Mouse (Mus musculus): ENCODE results near the gene Itgal. TPM values are rescaled to one million over a fixed set of nuclear protein-coding genes. Genes with fewer than 3 reads are reported as not detected.

Itgal gene
- polyA plus RNA-seq, 1 experiment from 2014 or later: 0.29 TPM

- Histone ChIP-seq H3K4me2 (ENCODE audit: low read depth, low read length, severe bottlenecking) (no peak overlapping the region), H3K9ac (ENCODE audit: low read length) (no peak overlapping the region), H3K27me3 (ENCODE audit: control insufficient read depth, insufficient read depth, low read length) (no peaks in the 10 kb centered on the region), H3K36me3 (ENCODE audit: control insufficient read depth, insufficient read depth, low read length) (no peaks in the 10 kb centered on the region), H3K4me3 (ENCODE audit: low read depth, low read length) (no peak overlapping the region), H3K9me3 (ENCODE audit: control insufficient read depth, low read length) (no peaks in the 10 kb centered on the region), H3K27ac (ENCODE audit: low read depth, low read length) (no peak overlapping the region), H3K4me1 (replicated peaks; ENCODE audit: control insufficient read depth, insufficient read depth, low read length) (no peaks in the 10 kb centered on the region)
- DNase-seq (ENCODE audit: low spot score): no peak
- no peak for ATAC-seq (replicated peaks; ENCODE audit: low FRiP score)
- 77% methylated on average over 4 of the region's 4 CpGs for WGBS
Measured at GRCm38 (mm10) chr7:127321106-127321505, 25.0 kb downstream of the Itgal start.

- DNase-seq (ENCODE audit: low spot score) (no peak), ATAC-seq (replicated peaks; ENCODE audit: low FRiP score) (no peak)
- H3K4me2 ChIP-seq (ENCODE audit: low read depth, low read length, severe bottlenecking): no peak overlapping the region
- no peaks in the 10 kb centered on the region for H3K4me1 ChIP-seq (replicated peaks; ENCODE audit: control insufficient read depth, insufficient read depth, low read length)
- no peak overlapping the region for H3K4me3 ChIP-seq (ENCODE audit: low read depth, low read length)
- no peak overlapping the region for H3K9ac ChIP-seq (ENCODE audit: low read length)
- H3K27me3 ChIP-seq (ENCODE audit: control insufficient read depth, insufficient read depth, low read length): no peaks in the 10 kb centered on the region
- no peaks in the 10 kb centered on the region for H3K9me3 ChIP-seq (ENCODE audit: control insufficient read depth, low read length)
- no peak overlapping the region for H3K27ac ChIP-seq (ENCODE audit: low read depth, low read length)
- no peaks in the 10 kb centered on the region for H3K36me3 ChIP-seq (ENCODE audit: control insufficient read depth, insufficient read depth, low read length)
- WGBS: 41% methylated on average over 5 of the region's 5 CpGs
Measured at GRCm38 (mm10) chr7:127322085-127322484, 26.0 kb downstream of the Itgal start.

- Histone ChIP-seq H3K27ac (ENCODE audit: low read depth, low read length) (no peak overlapping the region), H3K9me3 (ENCODE audit: control insufficient read depth, low read length) (no peaks in the 10 kb centered on the region)
- ATAC-seq (replicated peaks; ENCODE audit: low FRiP score): no peak
Measured at GRCm38 (mm10) chr7:127324944-127325343, 28.9 kb downstream of the Itgal start.

GRCm38 (mm10) chr7:127325550-127325949 is 29.5 kb downstream of the Itgal start:
- Histone ChIP-seq H3K27ac (ENCODE audit: low read depth, low read length) (no peak overlapping the region), H3K9me3 (ENCODE audit: control insufficient read depth, low read length) (no peaks in the 10 kb centered on the region), H3K27me3 (ENCODE audit: control insufficient read depth, insufficient read depth, low read length) (no peaks in the 10 kb centered on the region), H3K9ac (ENCODE audit: low read length) (no peak overlapping the region), H3K4me1 (replicated peaks; ENCODE audit: control insufficient read depth, insufficient read depth, low read length) (no peaks in the 10 kb centered on the region), H3K4me2 (ENCODE audit: low read depth, low read length, severe bottlenecking) (no peak overlapping the region), H3K4me3 (ENCODE audit: low read depth, low read length) (no peak overlapping the region), H3K36me3 (ENCODE audit: control insufficient read depth, insufficient read depth, low read length) (no peaks in the 10 kb centered on the region)
- ATAC-seq (replicated peaks; ENCODE audit: low FRiP score): no peak
- no peak for DNase-seq (ENCODE audit: low spot score)
- WGBS: 87% methylated on average over 8 of the region's 8 CpGs

More at GRCm38 (mm10) chr7:127324944-127325343, 28.9 kb downstream of the Itgal start:
- Histone ChIP-seq H3K4me3 (ENCODE audit: low read depth, low read length) (no peak overlapping the region), H3K9ac (ENCODE audit: low read length) (no peak overlapping the region), H3K4me2 (ENCODE audit: low read depth, low read length, severe bottlenecking) (no peak overlapping the region), H3K36me3 (ENCODE audit: control insufficient read depth, insufficient read depth, low read length) (no peaks in the 10 kb centered on the region), H3K4me1 (replicated peaks; ENCODE audit: control insufficient read depth, insufficient read depth, low read length) (no peaks in the 10 kb centered on the region), H3K27me3 (ENCODE audit: control insufficient read depth, insufficient read depth, low read length) (no peaks in the 10 kb centered on the region)
- DNase-seq (ENCODE audit: low spot score): no peak
- 87% methylated on average over 7 of the region's 7 CpGs for WGBS

GRCm38 (mm10) chr7:127326685-127327084 is 30.6 kb downstream of the Itgal start:
- H3K4me2 ChIP-seq (ENCODE audit: low read depth, low read length, severe bottlenecking): no peak overlapping the region
- no peaks in the 10 kb centered on the region for H3K4me1 ChIP-seq (replicated peaks; ENCODE audit: control insufficient read depth, insufficient read depth, low read length)
- 68% methylated on average over 2 of the region's 2 CpGs for WGBS
- no peaks in the 10 kb centered on the region for H3K9me3 ChIP-seq (ENCODE audit: control insufficient read depth, low read length)
- no peaks in the 10 kb centered on the region for H3K36me3 ChIP-seq (ENCODE audit: control insufficient read depth, insufficient read depth, low read length)
- DNase-seq (ENCODE audit: low spot score): no peak
- no peak overlapping the region for H3K4me3 ChIP-seq (ENCODE audit: low read depth, low read length)
- H3K27ac ChIP-seq (ENCODE audit: low read depth, low read length): no peak overlapping the region
- ATAC-seq (replicated peaks; ENCODE audit: low FRiP score): no peak
- H3K27me3 ChIP-seq (ENCODE audit: control insufficient read depth, insufficient read depth, low read length): no peaks in the 10 kb centered on the region
- H3K9ac ChIP-seq (ENCODE audit: low read length): no peak overlapping the region

GRCm38 (mm10) chr7:127333240-127333639 is 37.2 kb downstream of the Itgal start:
- 84% methylated on average over 6 of the region's 6 CpGs for WGBS
- Histone ChIP-seq H3K27ac (ENCODE audit: low read depth, low read length) (no peak overlapping the region), H3K36me3 (ENCODE audit: control insufficient read depth, insufficient read depth, low read length) (no peaks in the 10 kb centered on the region), H3K9ac (ENCODE audit: low read length) (no peak overlapping the region), H3K4me1 (replicated peaks; ENCODE audit: control insufficient read depth, insufficient read depth, low read length) (no peaks in the 10 kb centered on the region), H3K9me3 (ENCODE audit: control insufficient read depth, low read length) (no peaks in the 10 kb centered on the region), H3K4me2 (ENCODE audit: low read depth, low read length, severe bottlenecking) (no peak overlapping the region), H3K4me3 (ENCODE audit: low read depth, low read length) (no peak overlapping the region), H3K27me3 (ENCODE audit: control insufficient read depth, insufficient read depth, low read length) (no peaks in the 10 kb centered on the region)
- no peak for DNase-seq (ENCODE audit: low spot score)
- no peak for ATAC-seq (replicated peaks; ENCODE audit: low FRiP score)

GRCm38 (mm10) chr7:127335604-127336003 is 39.5 kb downstream of the Itgal start:
- no peak overlapping the region for H3K4me2 ChIP-seq (ENCODE audit: low read depth, low read length, severe bottlenecking)
- 93% methylated on average over 4 of the region's 4 CpGs for WGBS
- H3K9ac ChIP-seq (ENCODE audit: low read length): no peak overlapping the region
- ATAC-seq (replicated peaks; ENCODE audit: low FRiP score): no peak
- no peak for DNase-seq (ENCODE audit: low spot score)
- no peaks in the 10 kb centered on the region for H3K36me3 ChIP-seq (ENCODE audit: control insufficient read depth, insufficient read depth, low read length)
- no peaks in the 10 kb centered on the region for H3K4me1 ChIP-seq (replicated peaks; ENCODE audit: control insufficient read depth, insufficient read depth, low read length)
- no peak overlapping the region for H3K27ac ChIP-seq (ENCODE audit: low read depth, low read length)
- H3K27me3 ChIP-seq (ENCODE audit: control insufficient read depth, insufficient read depth, low read length): no peaks in the 10 kb centered on the region
- H3K4me3 ChIP-seq (ENCODE audit: low read depth, low read length): no peak overlapping the region
- no peaks in the 10 kb centered on the region for H3K9me3 ChIP-seq (ENCODE audit: control insufficient read depth, low read length)

- DNase-seq (ENCODE audit: low spot score) (no peak), ATAC-seq (replicated peaks; ENCODE audit: low FRiP score) (no peak)
- 0 out of 2 replicates have a peak, but pooled peaks cover 2% of the 10 kb centered on the region for H3K36me3 ChIP-seq (ENCODE audit: control insufficient read depth, insufficient read depth, low read length)
- no peaks in the 10 kb centered on the region for H3K27me3 ChIP-seq (ENCODE audit: control insufficient read depth, insufficient read depth, low read length)
- WGBS: 79% methylated on average over 4 of the region's 4 CpGs
- H3K9ac ChIP-seq (ENCODE audit: low read length): no peak overlapping the region
- no peak overlapping the region for H3K4me3 ChIP-seq (ENCODE audit: low read depth, low read length)
- no peak overlapping the region for H3K27ac ChIP-seq (ENCODE audit: low read depth, low read length)
- no peaks in the 10 kb centered on the region for H3K4me1 ChIP-seq (replicated peaks; ENCODE audit: control insufficient read depth, insufficient read depth, low read length)
- no peaks in the 10 kb centered on the region for H3K9me3 ChIP-seq (ENCODE audit: control insufficient read depth, low read length)
- H3K4me2 ChIP-seq (ENCODE audit: low read depth, low read length, severe bottlenecking): no peak overlapping the region
Measured at GRCm38 (mm10) chr7:127337636-127338035, 41.6 kb downstream of the Itgal start.

GRCm38 (mm10) chr7:127341356-127341755 is 45.3 kb downstream of the Itgal start:
- peaks cover 5% of the 10 kb centered on the region; the same call in 1 of the 2 replicates for H3K4me1 ChIP-seq (replicated peaks; ENCODE audit: control insufficient read depth, insufficient read depth, low read length)
- no peaks in the 10 kb centered on the region for H3K9me3 ChIP-seq (ENCODE audit: control insufficient read depth, low read length)
- H3K27ac ChIP-seq (ENCODE audit: low read depth, low read length): no peak overlapping the region
- no peak overlapping the region for H3K4me2 ChIP-seq (ENCODE audit: low read depth, low read length, severe bottlenecking)
- 0 out of 2 replicates have a peak, but pooled peaks cover 2% of the 10 kb centered on the region for H3K36me3 ChIP-seq (ENCODE audit: control insufficient read depth, insufficient read depth, low read length)
- DNase-seq (ENCODE audit: low spot score) (no peak), ATAC-seq (replicated peaks; ENCODE audit: low FRiP score) (no peak)
- 96% methylated on average over 8 of the region's 8 CpGs for WGBS
- H3K27me3 ChIP-seq (ENCODE audit: control insufficient read depth, insufficient read depth, low read length): no peaks in the 10 kb centered on the region
- no peak overlapping the region for H3K9ac ChIP-seq (ENCODE audit: low read length)
- no peak overlapping the region for H3K4me3 ChIP-seq (ENCODE audit: low read depth, low read length)
